Mouse (Mus musculus): ENCODE data around the gene 2810408A11Rik. TPM values are rescaled to one million over a fixed set of nuclear protein-coding genes. Genes with fewer than 3 reads are reported as not detected.
"Not testable (repeated sequence)": the region's sequence is repeated elsewhere in the genome, so short reads cannot be mapped to it uniquely, and the experiment has no call there.

The 2810408A11Rik gene
- polyA plus RNA-seq, 1 experiment from 2014 or later, result 4.9 TPM

DNA sequence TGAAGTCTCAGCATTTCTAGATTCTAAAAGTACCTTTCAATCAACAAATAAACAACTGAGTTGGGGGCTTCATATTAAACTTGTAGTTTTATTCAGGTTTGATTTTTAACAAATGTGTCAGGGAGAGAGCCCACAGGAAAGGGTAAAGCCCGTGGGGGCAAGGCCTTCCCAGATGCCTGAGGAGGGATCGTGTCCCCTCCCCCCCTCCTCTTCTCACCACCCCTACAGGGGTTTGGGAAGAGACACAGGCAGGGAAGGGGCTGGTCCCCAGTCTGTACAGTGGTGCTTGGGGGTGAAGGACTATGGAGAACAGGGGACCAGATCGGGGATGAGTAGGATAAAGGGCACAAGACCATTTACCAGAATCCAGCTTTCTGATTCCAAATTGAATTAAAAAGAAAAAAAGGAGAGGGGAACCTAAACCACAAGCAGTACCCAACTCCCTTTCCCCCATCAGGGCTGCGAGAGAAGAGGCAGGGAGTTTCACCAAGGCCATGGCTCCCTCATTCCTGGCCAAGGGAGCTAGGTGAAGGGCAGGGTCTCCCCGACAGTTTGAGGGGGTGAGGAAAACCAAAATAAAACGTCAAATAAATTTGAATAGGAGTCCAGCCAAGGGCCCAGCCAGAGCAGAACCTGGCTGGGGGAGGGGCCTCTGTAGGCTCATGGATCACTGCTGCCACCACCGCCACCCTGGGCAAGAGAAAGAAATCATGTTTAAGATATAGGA, 16.0 kb upstream of the 2810408A11Rik start:
- 52% methylated on average over 7 of the region's 7 CpGs for WGBS
- Histone ChIP-seq H3K4me1 (ENCODE audit: control insufficient read depth, insufficient read depth, low read length) (peaks cover 36% of the 10 kb centered on the region), H3K36me3 (ENCODE audit: control insufficient read depth, insufficient read depth, low read length) (peaks cover 28% of the 10 kb centered on the region)
- H3K27me3 ChIP-seq (ENCODE audit: control insufficient read depth, insufficient read depth, low read length); H3K4me3 ChIP-seq (replicated peaks; ENCODE audit: low read length); H3K9me3 ChIP-seq (replicated peaks; ENCODE audit: control insufficient read depth, low read length); H3K4me2 ChIP-seq (ENCODE audit: low read depth, low read length); ATAC-seq (ENCODE audit: insufficient read depth, low FRiP score); H3K9ac ChIP-seq (ENCODE audit: low read length); H3K27ac ChIP-seq (ENCODE audit: low read length): not testable (repeated sequence)

DNA sequence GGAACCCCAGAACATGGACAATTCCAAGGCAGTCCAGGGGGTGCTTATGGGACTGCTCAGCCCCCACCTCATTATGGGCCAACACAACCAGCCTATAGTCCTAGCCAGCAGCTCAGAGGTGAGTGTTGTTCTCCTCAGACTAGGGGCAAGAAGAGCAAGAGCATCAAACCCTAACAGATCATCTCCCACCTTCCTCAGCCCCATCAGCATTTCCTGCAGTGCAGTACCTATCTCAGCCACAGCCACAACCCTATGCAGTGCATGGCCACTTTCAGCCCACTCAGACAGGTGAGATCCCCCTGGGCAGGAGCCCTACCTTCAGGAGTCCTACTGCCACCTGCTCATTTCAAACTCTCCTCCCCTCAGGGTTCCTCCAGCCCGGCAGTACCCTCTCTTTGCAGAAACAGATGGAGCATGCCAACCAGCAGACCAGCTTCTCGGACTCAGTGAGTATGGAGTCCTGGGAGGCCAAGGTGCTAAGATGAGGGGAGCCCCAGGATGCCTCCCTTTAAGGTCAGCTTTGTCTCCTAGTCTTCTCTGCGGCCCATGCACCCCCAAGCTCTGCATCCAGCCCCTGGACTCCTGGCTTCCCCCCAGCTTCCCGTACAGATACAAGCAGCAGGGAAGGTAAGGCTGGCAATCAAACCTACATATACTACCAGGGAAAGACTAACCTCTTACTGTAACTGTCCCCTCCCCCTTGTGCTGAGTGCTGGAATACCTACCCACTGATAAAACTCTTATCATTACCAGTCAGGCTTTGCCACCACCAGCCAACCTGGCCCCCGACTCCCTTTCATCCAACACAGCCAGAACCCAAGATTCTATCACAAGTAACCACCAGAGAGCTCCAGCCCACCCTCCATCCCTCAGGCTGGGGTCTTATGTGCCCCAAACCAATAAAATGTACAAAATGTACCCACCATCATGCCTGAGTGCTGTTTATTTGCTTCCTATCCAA, 15.2 kb upstream of the 2810408A11Rik start:
- Histone ChIP-seq H3K4me1 (ENCODE audit: control insufficient read depth, insufficient read depth, low read length) (peaks cover 36% of the 10 kb centered on the region), H3K9ac (ENCODE audit: low read length) (no peak overlapping the region; the same call in 1 of the 2 replicates), H3K4me2 (ENCODE audit: low read depth, low read length) (no peak overlapping the region; the same call in 1 of the 2 replicates), H3K27me3 (ENCODE audit: control insufficient read depth, insufficient read depth, low read length) (no peaks in the 10 kb centered on the region), H3K27ac (ENCODE audit: low read length) (no peak overlapping the region), H3K9me3 (replicated peaks; ENCODE audit: control insufficient read depth, low read length) (no peaks in the 10 kb centered on the region), H3K4me3 (replicated peaks; ENCODE audit: low read length) (0 out of 2 replicates have a peak overlapping the region, but pooled peaks have one; percentile 95), H3K36me3 (ENCODE audit: control insufficient read depth, insufficient read depth, low read length) (peaks cover 35% of the 10 kb centered on the region)
- no peak for ATAC-seq (ENCODE audit: insufficient read depth, low FRiP score)
- 54% methylated on average over 5 of the region's 5 CpGs for WGBS

DNA sequence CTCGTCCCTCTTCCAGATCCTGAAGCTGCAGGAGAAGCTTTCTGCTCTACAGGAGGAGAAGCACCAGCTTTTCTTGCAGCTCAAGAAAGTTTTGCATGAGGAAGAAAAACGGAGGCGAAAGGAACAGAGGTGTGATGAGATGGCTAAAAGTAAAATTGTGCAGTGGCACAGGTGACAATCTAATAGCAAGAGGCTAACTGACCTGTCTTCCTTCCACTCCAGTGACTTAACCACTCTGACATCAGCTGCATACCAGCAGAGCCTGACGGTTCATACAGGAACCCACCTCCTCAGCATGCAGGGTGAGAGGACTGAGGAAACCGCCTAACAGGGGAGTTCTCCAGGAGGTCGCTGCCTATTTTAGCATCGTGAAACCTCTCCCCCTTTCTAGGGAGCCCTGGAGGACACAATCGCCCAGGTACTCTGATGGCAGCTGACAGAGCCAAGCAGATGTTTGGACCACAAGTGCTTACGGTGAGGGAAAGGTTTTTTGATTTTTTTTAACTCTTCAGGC, 14.2 kb upstream of the 2810408A11Rik start:
- Histone ChIP-seq H3K36me3 (ENCODE audit: control insufficient read depth, insufficient read depth, low read length) (peaks cover 35% of the 10 kb centered on the region), H3K27ac (ENCODE audit: low read length) (no peak overlapping the region), H3K9ac (ENCODE audit: low read length) (peak overlapping the region; percentile 95), H3K4me2 (ENCODE audit: low read depth, low read length) (peak overlapping the region; percentile 93), H3K9me3 (replicated peaks; ENCODE audit: control insufficient read depth, low read length) (no peaks in the 10 kb centered on the region), H3K4me1 (ENCODE audit: control insufficient read depth, insufficient read depth, low read length) (peaks cover 36% of the 10 kb centered on the region), H3K4me3 (replicated peaks; ENCODE audit: low read length) (peak overlapping the region; percentile 95), H3K27me3 (ENCODE audit: control insufficient read depth, insufficient read depth, low read length) (no peaks in the 10 kb centered on the region)
- 37% methylated on average over 9 of the region's 9 CpGs for whole genome bisulfite sequencing
- ATAC-seq (ENCODE audit: insufficient read depth, low FRiP score), result no peak

DNA sequence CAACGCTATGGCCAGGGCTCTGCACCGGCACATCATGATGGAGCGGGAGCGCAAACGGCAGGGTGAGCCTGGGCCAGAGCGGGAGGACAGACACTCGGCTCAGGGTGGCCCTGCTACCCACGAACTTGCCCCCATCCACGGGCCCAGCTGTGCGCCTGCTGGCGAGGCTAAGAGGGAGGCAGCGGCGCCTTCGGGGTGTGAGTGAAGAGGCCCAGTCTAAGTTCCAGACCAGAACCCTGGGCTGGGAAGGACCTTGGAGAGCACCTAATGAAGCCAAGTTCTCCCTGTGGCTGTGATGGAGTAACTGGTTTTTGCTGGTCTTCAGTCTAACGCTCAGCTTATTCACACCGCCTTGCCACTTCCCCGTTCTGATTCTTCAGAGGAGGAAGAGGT, 13.6 kb upstream of the 2810408A11Rik start:
- ATAC-seq (ENCODE audit: insufficient read depth, low FRiP score), result no peak
- no peaks in the 10 kb centered on the region for H3K9me3 ChIP-seq (replicated peaks; ENCODE audit: control insufficient read depth, low read length)
- WGBS, result 2% methylated on average over 17 of the region's 17 CpGs
- peak overlapping the region; percentile 93 for H3K4me2 ChIP-seq (ENCODE audit: low read depth, low read length)
- H3K27ac ChIP-seq (ENCODE audit: low read length), result peak overlapping the region; percentile 88
- no peaks in the 10 kb centered on the region for H3K27me3 ChIP-seq (ENCODE audit: control insufficient read depth, insufficient read depth, low read length)
- H3K9ac ChIP-seq (ENCODE audit: low read length), result peak overlapping the region; percentile 95
- peaks cover 34% of the 10 kb centered on the region for H3K4me1 ChIP-seq (ENCODE audit: control insufficient read depth, insufficient read depth, low read length)
- peak overlapping the region; percentile 95 for H3K4me3 ChIP-seq (replicated peaks; ENCODE audit: low read length)
- peaks cover 35% of the 10 kb centered on the region for H3K36me3 ChIP-seq (ENCODE audit: control insufficient read depth, insufficient read depth, low read length)

DNA sequence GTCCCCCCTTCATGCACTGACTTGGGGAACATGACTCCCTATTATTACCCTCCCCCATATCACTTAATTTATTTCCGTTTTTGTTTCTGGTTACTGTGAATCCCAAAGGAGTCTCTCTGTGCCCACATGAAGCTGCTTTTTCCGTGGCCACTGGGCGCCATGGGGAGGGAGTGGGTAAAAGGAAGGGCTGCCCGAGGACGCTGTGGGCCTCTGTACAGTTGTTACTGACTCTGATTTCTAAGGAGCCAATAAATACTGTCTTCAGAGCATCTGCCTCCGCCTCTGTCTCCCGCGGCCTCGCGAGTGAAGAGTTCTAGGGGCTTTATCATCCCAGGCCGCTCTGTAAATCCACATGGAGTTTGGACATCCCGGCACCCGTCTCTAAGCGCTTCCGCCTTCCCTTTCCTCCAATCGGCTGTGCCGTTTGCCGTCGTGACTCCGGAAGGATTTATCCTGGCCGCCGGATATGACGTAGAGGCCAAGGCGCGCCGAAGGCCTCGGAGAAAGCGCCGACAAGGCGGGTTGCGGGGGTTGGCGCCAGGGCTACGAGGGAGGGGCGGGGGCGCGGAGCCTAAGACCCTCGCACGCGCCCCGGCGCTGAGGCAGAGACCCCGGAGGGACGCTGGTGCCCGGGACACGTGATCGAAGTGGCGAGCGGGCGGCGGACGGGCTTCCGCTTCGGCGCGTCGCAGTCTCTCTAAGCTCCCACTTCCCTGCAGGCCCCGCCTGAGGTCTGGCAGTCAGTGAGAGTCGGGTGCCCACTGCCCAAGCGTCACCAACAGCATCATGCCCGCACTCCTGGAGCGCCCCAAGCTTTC, 13.0 kb upstream of the 2810408A11Rik start, which contains the start of gene Gps2:
TSS of gene Gps2 (plus strand) at position 335 of the 818 bp plus-strand sequence.
- peaks cover 35% of the 10 kb centered on the region for H3K36me3 ChIP-seq (ENCODE audit: control insufficient read depth, insufficient read depth, low read length)
- 2% methylated on average over 61 of the region's 61 CpGs for WGBS
- no peaks in the 10 kb centered on the region for H3K9me3 ChIP-seq (replicated peaks; ENCODE audit: control insufficient read depth, low read length)
- ATAC-seq (ENCODE audit: insufficient read depth, low FRiP score), result peak; percentile 90
- H3K4me3 ChIP-seq (replicated peaks; ENCODE audit: low read length), result peak within 1 kb of the TSS; percentile 95
- H3K27ac ChIP-seq (ENCODE audit: low read length), result peak within 1 kb of the TSS; percentile 88
- H3K4me2 ChIP-seq (ENCODE audit: low read depth, low read length), result peak within 1 kb of the TSS; percentile 93
- no peaks in the 10 kb centered on the region for H3K27me3 ChIP-seq (ENCODE audit: control insufficient read depth, insufficient read depth, low read length)
- peaks cover 28% of the 10 kb centered on the region for H3K4me1 ChIP-seq (ENCODE audit: control insufficient read depth, insufficient read depth, low read length)
- H3K9ac ChIP-seq (ENCODE audit: low read length), result peak within 1 kb of the TSS; percentile 95

DNA sequence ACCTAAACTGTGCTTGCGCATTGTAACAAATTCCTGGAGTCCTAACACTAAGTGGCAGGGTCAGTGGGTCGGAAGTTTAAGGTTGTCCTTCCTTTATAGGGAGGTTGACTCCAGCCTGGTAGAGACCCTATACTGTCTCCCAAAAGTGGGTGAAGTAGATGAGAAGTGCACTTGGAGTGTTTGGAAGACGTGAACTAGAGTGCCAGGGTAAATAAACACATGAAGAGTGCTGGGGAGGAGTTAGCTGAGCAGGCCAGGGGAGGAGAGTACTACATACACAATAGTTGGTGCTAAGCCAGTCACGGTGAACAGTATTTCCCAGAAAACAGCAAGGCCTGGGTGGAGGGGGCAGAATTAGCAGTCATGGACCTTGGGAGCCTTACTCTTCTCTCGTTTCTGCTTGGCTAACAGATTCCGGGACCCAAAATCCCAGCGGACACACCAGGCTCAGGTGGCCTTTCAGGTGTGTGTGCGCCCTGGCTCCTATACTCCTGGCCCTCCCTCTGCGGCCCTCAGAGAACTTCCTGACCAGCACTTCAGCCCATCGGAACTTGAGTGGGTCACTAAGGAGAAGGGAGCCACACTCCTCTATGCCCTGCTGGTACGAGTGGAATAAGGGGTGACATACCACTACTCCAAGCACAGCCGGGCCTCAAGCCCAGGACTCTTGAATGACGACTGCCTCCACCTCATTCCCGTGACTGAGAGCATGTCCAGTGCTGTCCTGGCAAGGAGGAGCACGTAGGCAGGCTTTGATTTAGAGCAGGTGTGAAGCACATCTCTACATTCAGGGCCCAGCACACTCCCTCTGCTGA, 12.1 kb upstream of the 2810408A11Rik start:
- Histone ChIP-seq H3K9ac (ENCODE audit: low read length) (peak overlapping the region; percentile 95), H3K36me3 (ENCODE audit: control insufficient read depth, insufficient read depth, low read length) (peaks cover 36% of the 10 kb centered on the region), H3K4me1 (ENCODE audit: control insufficient read depth, insufficient read depth, low read length) (peaks cover 28% of the 10 kb centered on the region), H3K9me3 (replicated peaks; ENCODE audit: control insufficient read depth, low read length) (no peaks in the 10 kb centered on the region), H3K4me3 (replicated peaks; ENCODE audit: low read length) (peak overlapping the region; percentile 95), H3K27me3 (ENCODE audit: control insufficient read depth, insufficient read depth, low read length) (no peaks in the 10 kb centered on the region), H3K27ac (ENCODE audit: low read length) (0 out of 2 replicates have a peak overlapping the region, but pooled peaks have one; percentile 88), H3K4me2 (ENCODE audit: low read depth, low read length) (peak overlapping the region; percentile 93)
- no peak for ATAC-seq (ENCODE audit: insufficient read depth, low FRiP score)
- WGBS, result 78% methylated on average over 15 of the region's 15 CpGs

DNA sequence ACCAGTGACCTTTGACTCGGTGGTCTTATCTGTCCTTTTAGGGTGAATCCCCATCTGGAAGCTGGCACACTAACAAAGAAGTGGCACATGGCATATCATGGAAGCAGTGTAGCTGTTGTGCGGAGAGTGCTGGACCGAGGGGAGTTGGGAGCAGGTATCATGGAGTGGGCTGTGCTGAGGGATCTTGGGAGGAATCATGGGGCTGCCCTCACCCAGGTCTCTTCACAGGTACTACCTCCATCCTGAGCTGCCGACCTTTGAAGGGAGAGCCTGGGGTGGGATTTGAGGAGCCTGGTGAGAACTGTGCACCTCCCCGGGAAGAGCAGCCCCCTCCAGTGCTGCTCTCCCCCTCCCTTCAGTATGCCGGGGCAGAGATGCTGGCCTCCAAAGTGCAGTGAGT, 10.9 kb upstream of the 2810408A11Rik start:
- Histone ChIP-seq H3K36me3 (ENCODE audit: control insufficient read depth, insufficient read depth, low read length) (peaks cover 31% of the 10 kb centered on the region), H3K4me3 (replicated peaks; ENCODE audit: low read length) (no peak overlapping the region), H3K9ac (ENCODE audit: low read length) (no peak overlapping the region), H3K4me2 (ENCODE audit: low read depth, low read length) (no peak overlapping the region), H3K4me1 (ENCODE audit: control insufficient read depth, insufficient read depth, low read length) (peaks cover 28% of the 10 kb centered on the region), H3K27me3 (ENCODE audit: control insufficient read depth, insufficient read depth, low read length) (no peaks in the 10 kb centered on the region), H3K9me3 (replicated peaks; ENCODE audit: control insufficient read depth, low read length) (no peaks in the 10 kb centered on the region), H3K27ac (ENCODE audit: low read length) (no peak overlapping the region)
- 87% methylated on average over 6 of the region's 6 CpGs for WGBS
- ATAC-seq (ENCODE audit: insufficient read depth, low FRiP score), result no peak

All from stomach, embryonic 16.5 days (tissue).